Mouse (Mus musculus) testis, postnatal 10 days (tissue): Measurements from ENCODE around the gene Sorbs1.

Experiments
- DNase-seq: peaks from one replicate; pipeline ENCODE4 v3.0.0; 2021; ENCODE audit warnings: low spot score

Gene Sorbs1

DNA sequence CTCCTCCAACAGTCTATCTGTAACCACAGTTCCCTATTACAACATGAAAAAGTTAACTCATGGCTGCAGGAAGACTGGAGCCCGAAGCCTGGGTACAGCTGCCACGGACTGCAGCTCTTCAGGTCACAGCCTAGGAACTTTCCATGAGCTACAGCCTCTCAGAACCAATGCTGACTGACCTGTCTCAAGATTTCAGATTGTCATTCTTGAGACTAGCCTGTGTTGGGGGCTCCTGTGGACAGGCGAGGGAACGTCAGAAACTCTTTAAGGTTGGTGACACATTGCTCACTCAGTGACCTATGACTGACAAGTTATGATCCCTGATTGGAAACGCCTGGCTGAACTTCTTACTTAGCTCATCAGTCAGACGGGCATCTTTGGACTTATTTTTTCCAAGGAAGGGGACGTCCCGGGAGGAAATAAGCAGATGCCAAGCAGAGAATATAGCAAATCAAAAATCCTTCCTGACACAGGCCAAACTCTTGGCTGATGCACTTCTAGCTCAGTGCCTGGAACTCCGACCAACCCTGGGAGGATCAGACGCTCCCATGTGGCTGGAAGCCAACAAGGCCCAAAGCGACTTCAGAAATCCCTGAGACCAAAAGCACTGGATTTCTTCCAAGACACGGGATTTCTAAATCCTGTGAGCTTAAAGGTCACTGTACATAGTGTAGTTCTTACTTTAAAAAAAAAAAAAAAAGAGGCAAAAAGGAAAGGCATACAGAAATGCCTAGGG is 76.9 kb downstream of the Sorbs1 start:
- DNase-seq = peak; percentile 60

DNA sequence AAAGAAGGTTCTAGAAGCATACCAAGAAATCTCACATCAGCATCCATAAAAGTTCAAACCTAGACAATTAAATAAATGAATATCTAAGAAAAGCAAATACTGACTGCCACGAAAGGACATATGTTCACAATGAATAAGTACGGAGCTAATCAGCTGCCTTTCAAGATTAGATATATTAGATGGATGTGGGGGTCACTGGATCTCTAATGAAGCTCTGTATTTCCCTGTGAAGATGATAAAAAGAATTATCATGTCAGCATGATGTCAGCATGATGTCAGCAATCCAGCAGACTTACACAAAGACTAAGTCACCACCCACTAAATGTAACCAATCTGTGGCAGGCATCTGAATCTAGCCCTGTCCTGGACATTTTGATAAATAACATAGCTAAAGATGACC is 77.8 kb downstream of the Sorbs1 start:
- no peak for DNase-seq

DNA sequence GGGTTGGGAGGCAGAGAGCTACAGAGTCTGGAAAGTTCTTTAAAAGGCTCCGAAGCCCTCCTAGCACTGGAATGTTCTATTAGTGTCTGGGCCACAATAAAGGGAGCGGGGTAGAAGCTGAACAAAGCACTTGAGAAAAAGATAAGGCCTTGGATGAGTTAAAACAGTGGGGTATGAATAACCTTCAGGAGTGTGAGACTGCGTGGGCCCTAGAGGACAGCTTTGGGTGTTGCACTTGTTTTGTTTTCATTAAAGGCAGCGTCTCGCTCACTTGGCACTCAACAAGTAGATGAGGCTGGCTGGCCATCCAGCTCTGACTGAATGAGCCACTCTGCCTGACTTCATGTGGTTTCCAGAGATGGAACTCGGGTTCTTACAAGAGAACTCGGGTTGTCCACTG is 78.5 kb downstream of the Sorbs1 start:
- no peak for DNase-seq

DNA sequence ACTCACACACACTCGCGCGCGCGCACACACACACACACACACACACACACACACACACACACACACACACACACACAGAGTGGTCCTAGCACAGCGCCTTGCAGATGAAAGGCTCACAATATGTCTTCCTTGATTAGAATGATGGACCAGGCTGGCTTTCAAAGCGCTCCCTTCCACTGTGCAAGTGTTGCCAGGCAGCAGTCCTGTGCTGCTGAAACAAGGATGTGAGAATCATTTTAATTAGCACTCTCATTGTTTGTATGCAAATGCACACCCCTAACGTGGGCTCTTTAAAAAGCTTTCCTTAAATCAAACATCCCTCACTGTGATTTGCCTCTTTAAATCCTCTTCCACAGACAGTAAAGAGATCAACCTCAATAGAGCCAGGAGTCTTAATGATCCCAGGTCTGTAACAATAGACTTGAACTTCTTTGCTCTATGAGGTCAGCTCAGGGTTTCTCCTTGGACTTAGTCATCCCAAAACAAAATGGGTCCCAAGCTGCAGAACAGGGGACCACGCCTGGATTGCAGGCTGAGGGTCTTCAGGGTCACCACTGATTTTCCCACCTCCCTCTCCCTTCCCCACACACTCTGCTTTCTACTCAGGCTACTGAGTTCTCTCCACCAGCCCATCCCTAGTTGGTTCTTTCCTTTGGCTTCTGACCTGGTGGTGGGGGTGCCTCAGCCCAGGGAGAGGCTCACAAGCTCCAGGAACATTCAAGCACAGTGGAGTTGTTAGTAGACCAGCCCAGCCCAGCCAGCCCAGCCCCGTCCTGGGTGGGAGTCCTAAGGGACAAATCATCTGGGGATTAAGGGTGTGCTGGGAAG is 79.3 kb downstream of the Sorbs1 start:
- DNase-seq = no peak

DNA sequence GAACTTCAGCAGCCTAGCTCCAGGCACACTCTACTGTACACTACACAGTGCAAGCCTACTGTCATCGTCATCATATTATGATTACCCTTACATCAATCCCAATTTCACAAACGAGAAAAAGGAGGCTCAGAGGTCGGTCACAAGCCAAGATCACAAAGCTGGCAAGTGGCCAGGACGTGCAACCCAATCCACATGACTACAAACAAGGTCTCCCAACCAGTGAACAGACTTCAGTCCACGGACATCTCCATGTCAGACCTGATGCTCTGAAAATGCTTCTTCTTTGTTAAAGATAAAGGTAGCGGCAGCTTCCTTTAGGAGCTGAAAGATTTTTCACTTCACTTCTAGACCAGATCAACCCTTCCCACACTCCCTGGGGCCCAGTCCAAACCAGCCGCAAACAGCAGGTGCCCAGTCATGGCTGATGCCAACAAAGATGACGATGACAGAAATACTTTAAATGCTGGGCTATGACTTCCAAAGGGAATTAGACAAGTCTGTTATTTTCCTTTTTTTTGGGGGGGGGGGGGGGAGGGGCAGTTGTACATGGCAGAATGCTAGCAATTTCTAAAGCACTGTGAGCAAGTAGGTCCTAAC is 80.2 kb downstream of the Sorbs1 start:
- DNase-seq = peak; percentile 55

DNA sequence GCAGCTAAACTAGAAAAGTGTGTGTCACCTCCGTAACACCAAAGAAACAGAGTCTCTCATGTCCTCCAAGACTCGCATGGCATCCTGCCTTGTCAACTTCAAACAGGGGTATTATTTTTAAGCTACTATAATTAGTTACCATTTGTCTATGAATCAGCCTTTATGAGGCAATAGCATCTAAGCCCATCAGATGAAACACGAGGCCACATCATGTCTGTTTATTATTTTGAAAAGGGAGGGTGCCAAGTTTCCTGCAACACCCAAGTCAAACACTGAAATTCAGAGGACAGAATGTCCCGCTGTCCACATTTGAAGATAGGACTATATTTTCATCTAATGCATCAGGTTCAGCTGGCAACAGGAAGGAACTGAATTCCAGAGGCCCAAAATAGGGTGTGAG is 81.6 kb downstream of the Sorbs1 start:
- no peak for DNase-seq

DNA sequence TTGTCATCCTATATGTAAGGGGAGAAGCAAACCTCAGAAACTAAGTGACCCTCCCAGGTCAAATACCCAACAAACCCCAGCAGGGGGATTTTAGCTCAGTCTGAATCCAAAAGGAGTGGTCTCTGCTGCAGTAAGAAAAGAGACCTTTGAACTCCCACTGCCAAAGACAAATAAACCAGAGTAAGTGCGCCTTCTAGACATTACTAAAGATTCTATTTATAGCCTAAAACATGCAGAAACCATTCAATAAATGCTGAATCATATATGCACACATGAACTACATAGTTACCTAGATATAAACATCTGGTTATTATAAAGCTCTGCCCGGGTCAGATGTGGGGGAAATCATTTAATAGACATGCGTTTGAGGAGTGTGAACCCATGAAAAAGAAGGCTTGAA is 84.0 kb downstream of the Sorbs1 start:
- DNase-seq = no peak

DNA sequence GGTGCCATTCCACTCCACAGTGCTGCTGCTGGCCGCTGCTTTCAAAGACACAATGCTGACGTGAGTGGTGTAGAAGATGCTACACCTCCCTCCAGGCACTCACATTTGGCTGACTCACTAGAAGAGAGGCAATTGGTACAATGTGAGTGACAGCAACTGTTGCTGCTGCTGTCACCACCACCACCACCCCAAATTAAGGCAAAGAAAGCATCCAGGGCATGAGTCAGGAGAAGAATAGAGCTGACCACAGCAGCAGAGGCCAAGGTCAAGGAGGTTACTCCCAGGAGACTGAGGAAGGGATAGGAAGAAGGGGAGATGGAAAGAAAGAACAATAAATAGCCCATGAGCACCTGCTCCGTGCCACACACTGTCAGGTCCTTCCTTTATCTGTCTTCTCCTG is 84.4 kb downstream of the Sorbs1 start:
- no peak for DNase-seq

DNA sequence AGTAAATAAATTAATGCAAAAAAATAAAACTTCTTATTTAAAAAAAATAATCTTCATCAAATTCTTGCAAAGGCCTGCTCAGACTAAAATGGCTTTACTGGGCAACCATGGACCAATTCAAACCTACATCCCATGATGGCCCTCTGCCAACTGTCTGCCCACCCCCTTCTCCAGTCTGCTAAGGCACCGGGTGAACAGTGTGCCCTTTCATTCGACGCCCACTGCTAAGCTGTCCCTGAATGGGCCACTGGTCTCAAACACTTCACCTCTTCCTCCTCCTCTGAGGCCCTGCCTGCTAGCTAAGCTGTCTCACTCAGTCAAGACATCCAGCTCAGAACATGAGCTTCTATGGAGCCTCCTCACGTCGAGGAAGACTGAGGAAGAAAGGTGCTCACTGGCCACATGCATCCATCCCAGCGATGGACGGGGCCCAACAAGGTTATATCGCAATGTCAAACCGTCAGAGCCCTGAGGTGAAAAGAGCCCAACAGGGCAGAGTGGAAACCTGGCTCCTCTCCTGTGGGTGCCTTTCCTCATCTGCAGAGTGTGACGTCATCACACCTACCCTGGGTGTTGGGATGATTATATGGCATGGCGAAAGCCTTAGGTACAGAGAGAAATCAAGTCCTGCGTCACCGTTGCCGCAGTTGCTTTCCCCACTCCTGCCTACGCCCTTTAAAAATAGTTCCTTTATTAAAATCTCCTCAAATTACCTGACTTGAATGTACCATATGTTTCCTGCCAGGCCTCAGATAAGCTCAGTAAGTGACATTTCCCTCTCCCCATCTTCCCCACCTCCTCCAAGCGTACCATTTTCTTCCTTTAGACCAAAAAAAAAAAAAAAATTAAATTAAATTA is 87.2 kb downstream of the Sorbs1 start:
- no peak for DNase-seq

DNA sequence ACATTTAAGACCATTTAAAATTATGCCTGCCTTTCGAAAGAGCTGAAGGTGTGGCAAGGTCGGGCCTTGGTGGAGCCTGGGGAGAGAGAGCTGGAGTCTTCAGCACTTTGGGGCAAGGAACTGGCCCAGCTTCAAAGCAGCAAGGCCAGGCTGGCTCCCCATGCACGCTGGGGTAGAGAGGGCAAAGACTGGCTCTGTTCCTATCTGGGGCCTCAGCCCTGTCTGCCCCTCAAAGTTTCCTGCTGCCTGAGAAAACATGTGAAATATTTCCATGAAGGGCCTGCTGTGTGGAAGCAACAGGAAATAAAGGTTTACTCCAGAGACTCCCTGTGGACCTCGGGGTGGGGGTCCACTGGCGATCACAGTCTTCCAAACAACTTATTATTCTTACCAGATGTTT is 88.3 kb downstream of the Sorbs1 start:
- no peak for DNase-seq

DNA sequence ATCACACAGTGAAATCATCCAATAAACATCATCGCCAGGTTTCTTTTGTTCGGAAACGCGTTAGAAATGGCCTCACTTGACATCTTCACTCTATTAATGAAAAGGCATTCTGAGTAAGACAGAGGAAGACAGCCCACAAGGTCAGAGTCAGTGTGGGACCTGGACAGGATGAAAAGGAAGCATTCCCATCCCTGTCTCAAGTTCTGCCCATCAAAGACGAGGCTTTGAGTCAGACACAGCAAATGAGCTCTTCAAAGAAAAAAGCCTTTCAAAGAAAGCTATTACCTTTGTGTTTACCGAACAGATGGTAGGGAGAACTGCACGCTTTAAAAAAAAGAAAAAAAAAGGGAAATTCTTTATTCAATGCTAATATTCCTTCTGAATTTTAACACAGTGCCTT is 92.5 kb downstream of the Sorbs1 start:
- no peak for DNase-seq

DNA sequence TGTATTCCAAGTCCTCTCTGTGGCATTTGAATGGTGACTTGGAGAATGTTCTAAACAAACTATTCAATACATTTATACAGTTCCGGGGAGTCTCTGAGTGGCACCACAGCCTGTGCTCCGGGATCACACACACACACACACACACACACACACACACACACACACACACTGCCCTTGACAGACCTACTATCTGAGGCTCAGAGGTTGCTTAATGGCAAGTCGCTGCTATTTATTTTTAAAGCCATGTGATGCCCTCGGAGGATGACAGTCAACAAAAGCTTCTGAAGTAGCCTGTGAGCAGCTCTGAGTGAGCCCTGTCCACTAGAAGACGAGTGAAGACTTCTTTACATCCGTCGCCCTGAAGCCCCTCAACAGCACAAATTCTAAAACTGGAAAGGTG is 94.3 kb downstream of the Sorbs1 start:
- no peak for DNase-seq

DNA sequence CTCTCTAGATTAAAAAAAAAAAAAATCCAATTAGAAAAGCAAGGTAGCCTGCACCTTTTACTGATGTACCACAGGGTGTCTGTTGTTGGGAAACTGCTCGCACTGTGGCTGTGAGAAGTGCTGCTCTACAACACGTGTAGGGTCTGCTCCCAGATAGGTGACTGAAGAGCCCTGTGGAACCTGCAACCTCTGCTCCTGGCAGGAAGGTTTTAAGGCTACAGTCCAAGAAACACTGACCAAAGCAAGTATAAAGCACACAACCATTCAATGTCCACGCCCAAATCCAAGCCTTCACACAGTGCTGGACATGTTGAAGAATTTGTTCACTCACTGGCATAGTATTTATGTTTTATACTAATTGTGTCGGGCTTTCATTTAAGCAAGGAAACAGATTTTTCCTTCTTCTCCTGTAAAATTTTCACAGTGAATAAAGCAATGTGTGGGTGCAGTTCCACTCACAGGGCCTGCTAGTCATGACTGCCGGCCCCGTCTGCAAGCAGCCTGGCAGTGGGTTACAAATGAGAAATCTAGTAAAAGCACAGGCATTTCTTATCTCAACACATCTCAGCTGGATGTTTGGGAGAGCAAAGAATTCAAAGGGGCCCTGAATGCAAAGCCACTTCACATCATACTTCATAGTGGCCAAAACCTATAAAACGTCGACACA is 96.3 kb downstream of the Sorbs1 start:
- no peak for DNase-seq

DNA sequence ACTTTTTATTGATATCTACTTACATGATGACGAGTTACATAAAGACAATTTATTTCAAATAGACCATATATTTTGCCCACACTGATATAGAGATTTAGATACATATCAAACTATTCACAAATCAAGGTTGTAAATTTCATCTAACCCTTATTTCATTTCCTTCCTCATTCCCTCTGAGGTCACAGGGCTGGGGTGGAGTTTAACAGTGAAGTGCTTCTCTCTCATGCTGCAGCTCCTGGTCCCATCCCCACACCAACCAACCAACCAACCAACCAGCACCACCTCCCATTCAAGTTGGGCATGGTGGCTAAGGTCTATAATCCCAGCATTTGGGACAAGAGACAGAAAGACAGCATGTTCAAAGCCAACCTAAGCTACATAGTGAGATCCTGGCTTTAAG is 97.9 kb downstream of the Sorbs1 start:
- DNase-seq = no peak

DNA sequence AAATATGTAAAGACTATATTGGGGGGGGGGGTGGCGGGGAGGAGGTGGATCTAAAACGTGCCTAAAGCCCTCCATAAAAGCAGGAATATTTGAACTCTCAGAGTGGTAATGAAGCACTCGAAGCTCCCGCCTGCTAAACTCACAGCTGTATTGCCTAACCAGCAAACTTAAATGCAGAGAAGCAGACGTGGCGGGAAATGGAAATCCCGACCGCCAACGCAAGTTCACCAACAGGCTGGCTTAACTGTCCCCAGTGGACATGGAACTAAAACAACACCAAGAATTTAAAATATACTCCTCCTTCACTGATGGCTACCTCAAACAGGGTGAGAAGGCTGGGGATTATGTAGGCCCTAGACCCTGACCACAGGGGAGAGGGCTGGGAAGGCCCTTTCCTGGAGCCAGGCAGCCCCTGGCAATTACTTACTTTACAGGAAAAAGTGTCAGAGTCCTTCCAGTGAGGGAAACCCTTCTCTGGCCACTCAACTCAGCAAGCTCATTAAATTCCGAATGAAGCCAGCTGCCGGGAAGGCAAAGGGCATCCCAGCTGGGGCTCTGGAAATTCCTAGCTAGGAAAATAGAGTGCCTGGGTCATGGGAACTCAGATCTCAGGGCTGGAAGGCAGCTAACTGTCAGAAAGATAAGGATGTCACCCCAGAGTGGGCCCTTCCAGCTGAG is 98.6 kb downstream of the Sorbs1 start:
- DNase-seq = no peak

DNA sequence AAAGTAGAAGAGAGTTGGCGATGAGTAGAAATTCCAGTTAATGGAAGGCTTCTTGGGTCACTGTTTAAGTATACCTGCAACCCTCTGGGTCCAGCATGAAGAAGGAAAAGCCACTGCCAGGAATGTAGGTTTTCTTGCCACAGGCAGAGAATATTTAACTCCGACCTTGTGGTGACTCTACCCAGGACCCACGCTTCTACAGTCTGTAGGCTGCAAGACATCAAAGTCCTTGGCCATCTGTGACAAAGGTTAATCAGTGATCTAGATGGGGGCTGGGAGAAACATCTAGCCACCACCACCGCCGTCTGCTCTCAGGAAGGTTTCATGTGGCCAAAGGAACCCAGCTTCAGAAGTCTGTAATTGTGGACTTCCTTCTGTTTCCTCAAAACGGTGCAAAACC is 99.2 kb downstream of the Sorbs1 start:
- no peak for DNase-seq

DNA sequence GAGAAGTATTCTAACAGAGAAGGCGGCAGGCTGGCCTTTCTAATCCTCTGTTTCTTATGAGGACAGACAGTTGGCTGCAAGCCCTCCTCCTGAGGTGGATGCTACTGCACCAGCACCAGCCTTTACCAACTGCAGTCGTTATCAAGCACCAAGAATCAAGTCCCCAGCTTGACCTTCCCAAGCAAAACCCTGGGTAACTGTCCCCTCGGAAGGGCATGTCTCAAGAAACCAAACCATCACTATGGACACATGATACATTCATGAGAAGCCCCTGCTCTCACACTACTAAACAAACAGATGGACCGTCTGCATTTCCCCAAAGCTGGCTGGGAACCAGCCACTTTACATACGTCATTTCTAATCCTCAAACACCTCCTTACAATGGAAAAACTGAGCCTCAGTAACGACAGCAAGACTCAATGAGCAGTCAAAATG is 102.2 kb downstream of the Sorbs1 start:
- DNase-seq = no peak

DNA sequence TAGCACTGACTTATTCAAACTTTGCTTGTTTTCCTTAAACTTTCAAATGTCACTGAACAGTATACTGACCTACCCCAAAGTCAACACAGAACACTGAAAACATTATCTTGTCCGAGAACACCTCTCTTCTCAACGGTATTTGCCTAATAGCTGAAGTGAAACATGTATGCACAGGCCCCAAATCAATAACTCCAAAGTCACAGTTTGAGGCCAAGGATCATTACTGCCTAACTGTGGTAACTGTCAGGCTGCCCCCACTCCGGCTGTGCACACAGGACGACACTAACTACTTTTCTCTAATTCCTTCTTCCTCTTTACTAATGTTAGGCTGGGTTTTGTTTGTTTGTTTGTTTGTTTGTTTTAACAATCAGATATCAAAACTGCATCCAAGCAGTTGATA is 103.1 kb downstream of the Sorbs1 start:
- DNase-seq = no peak

DNA sequence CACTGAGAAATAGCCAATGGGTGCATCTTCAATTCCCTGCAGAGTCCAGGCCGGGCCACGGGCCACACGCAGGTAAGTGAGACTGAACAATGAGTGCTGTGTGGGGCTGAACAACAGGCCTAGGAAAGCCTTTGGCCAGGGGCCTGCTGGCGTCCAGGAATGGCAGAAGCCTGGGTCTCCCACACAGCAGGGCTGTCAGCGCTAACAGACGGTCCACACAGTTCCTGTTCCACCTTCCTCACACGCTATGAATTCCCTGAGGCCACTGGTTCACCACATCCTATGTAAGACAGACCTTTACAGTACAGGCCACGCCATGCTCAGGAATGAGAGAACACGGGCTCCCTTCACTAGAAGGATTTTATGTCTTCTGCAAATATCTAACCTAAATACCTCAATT is 103.5 kb downstream of the Sorbs1 start:
- DNase-seq = peak; percentile 54

DNA sequence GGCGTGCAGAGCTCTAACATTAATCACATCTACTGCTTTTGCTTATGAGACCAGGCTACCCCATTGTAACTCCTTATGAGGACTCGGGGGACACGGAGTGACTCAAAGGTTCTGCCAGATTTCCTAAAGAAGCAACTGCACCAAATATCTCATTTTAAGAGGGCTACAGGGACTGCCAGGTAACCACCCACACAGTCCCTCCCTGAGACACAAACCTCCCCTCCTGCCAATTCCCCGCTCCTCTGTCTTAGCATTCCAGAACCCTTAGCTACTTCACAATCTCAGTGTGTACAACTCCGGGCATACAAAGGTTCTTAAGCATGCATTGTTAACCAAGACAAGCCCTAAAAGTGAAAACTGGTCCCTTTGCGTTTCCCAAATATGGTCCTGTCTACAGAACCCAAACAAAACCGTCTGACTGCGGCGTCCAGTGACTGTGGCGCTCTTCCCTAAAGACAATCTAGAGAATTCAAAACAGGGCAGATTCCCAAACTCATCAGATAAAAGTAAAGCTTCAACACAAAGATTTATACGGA is 104.0 kb downstream of the Sorbs1 start:
- no peak for DNase-seq

DNA sequence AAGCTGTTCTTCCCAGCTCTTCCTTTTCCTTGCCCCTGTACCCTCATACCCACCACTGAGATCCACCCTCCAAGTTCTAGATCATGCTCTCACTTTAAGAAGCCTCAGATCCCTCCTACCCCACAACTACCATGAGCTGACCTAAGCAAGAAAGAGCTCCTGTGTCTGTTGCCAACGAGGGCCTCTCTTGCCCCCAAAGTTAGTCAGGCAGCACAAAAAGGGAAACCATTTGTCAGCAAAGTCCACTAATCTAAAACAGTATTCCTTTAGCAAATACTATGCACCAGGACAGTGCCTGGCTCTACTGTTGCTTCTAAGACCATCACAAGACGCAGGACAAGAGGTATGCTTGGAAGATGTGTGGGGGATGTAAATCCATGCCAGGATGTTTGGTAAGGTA is 106.4 kb downstream of the Sorbs1 start:
- DNase-seq = no peak
